Mouse (Mus musculus): ENCODE results near the gene Galnt11.
"Not testable (repeated sequence)": the region's sequence is repeated elsewhere in the genome, so short reads cannot be mapped to it uniquely, and the experiment has no call there.

DNA sequence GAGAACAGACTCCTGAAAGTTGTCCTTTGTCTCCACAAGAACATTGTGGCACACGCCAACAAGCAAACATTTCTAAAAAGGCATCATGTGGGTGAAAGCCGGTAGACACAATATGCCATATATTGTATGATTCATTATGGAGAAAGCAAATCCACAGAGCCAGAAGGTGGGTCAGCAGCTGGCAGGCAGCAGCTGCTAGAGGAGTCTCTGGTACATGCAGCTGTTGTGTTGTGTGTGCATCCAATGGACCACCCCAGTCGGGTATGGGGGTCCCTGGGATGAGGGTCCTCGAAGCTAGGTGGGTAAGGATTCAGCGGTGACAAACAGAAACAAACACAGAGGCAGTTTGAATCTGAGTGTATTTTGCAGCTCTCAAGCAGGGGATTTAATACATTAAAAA, 43.8 kb upstream of the Galnt11 start:
- TF ChIP-seq GATA1, TAL1 (IDR thresholded peaks at IDR 0.05; ENCODE audit: low read length): not testable (repeated sequence)
